Mouse (Mus musculus) lung, postnatal 4 days (tissue): ENCODE measurements around the gene Ddx20.
A peak's percentile ranks its signal among the peaks of the same experiment; 100 is the strongest.
"Not testable (repeated sequence)": the region's sequence is repeated elsewhere in the genome, so short reads cannot be mapped to it uniquely, and the experiment has no call there.

Experiments used
- DNase-seq, 2 experiments: peaks; one replicate each; pipeline ENCODE4 v3.0.0; 2021

Ddx20 gene

GRCm38 (mm10) chr3:105705061-105705549 is 17.7 kb upstream of the Ddx20 start:
- peak; percentile 63 to 69 for DNase-seq

DNA sequence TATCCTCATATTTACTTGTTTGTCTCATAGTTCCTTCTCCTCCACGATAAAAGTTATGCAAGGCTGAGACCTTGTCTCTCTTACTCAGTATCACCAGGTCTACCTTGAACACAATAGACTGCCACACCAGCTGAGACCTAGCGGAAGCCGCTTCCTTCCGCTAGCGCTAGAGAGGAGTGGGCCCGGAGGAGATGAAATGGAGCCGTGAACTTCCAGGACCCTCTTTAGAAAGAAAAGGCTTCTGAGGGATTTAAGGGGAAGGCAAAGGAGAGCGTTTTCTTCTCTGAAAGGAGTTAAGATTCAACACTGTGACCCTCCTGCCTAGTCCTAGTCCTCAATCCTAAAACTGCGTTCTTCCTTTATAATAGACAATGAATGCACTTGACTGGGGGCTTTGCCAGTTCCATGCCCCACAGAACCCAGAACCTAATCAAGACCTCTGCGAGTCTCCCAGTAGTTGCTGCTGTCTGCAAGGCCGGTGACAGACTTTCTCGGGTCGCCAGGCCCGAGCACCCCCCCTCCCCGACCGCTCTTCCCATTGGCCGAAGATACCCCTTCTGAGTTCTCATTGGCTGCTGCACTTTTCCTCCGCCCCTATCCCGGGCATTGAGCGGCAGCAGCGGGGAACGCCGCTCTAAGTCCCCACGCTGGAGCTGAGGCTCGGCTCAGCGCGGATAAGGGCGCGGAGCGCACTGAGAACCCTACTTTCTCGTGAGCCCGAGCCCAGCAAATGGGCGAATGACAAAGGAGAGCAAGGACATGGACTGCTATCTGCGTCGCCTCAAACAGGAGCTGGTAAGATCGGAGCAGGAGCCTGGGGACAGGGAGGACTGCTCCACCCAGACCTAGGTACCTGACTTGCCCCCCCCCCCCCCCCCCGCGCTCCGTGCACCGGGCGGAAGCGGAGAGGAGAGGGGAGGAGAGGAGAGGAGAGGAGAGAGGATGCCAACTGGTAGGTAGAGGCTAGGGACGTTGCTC is 16.9 kb upstream of the Ddx20 start, which contains the start of gene Inka2:
Inka2 (plus strand) TSS at position 569 of the 978 bp plus-strand sequence.
- DNase-seq = peak; percentile 85 to 89

DNA sequence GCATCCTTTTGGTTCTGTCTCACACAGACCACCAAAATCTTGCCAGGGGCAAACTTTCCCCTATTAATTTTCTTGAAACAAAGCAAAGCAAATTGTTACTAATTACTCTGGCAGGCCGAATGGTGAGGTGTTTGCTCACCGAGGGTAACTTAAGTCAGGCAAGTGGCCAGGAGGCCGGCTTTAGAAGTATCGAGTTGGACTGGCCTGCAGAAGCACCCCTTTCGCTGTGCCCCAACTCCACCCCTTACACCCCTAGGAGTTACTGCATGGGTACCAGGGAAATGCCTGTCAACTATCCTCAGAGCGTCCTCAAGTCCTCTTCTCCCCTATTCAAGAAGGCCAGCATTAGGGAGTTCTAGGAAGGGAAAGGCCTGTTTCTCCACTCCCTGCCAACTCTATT is 16.2 kb upstream of the Ddx20 start:
- no peak for DNase-seq

DNA sequence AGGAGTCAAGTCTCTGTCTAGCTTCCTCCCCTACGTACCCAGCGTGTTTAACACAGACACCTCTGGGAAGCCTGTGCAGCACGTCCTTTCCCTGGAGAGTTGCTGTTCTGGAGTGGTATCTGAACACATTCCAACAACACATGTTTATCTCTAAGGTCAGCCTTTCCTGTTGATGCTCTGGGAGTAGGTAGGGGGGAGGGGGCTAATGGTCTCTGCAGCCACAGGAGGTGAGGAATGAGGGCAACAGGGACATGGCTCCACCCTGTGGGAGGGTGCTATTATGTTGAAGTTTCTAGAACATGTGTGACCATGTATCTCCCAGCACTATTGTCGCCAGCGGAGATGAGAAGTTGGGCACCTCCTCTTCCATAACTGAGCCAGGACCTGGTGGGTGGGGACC is 14.0 kb upstream of the Ddx20 start:
- no peak for DNase-seq

GRCm38 (mm10) chr3:105700786-105701185 is 13.4 kb upstream of the Ddx20 start:
- DNase-seq = not testable (repeated sequence)

DNA sequence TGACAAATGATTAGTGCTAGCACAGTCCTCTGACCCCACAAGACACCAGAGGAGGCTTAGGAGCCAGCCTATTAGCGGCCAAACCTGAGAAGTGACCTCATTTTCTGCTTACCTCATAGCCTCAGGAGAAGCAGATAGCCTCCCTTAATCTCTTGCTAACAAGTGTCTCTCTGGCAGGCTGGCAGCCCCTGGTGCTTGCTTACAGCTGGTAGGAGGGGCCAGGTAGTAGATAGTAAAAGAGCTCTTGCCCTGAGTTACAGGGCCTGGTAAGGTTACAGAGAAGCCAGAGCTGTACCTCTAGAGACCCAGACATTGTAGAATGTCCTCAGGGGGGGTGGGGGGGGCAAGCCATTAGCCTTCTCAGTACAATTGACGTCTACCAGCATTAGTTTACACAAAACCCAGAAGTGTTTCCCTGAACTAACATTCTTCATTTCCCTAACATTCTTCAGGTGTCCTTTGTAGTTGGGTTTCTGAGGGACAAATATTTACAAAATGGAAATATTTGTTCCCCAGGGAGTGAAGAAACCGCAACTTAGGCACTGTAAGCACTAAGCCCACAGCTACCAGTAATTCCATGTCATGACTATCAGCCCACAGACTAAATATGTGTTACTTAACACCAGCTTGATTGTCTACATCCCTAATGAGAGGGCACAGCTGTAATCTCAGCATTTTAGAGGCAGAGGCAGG is 12.0 kb upstream of the Ddx20 start:
- DNase-seq = peak in 1 of 2 experiments; percentile 73

DNA sequence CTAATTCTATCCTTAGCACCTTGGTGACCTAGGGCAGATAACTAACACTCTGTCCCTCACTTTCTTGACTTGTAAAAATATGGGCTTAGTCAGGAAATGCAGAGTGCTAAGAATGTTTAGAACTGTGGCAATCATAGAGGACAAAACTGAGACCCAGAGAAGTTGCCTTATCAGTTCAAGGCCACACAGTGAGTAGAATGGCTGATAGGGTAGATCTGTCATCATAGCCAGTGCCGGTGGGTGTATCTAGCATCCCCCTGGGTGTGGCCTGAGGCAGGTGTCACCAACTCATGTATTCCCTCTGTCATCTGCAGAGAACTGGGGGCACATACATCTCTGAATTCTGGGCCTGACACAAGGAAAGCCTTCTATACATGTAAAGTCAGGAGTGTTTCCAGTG is 10.9 kb upstream of the Ddx20 start:
- DNase-seq = no peak

- no peak for DNase-seq
Observed at GRCm38 (mm10) chr3:105697148-105697441, 9.7 kb upstream of the Ddx20 start.

DNA sequence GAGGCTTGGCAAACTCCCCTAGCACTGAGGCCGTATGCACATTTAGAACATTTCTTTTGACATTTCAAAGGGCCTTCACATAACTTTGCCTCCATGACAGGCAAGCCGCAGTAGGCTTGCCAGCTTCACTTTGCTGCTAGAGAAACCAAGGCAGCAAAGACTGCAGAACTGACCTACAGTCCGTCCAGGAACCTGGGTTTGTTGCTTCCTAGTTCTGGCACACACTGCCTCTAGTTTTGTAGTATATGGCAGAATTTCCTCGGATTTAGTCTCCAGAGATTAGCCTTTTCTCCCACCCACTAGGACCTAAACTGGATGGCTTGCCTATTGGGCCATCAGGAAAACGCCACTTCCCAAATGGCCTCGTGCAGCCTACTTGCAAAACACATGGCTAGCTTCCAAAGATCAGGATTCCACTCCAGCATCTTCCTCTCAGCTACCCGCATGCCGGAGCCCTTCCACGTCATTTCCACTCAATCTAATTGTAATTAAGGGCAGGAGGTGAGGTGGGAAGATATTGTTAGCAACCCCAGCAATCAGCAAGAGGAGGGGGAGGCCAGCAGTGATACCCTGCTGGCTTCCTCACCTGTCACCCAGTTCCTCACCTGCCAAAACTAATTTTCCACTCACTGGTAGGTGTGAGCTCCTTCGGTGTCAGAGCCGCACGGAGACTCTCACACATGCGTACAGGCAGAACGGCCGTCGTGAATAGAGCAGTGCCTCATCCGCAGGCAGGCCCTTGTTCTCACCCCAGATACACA is 9.2 kb upstream of the Ddx20 start:
- no peak for DNase-seq

DNA sequence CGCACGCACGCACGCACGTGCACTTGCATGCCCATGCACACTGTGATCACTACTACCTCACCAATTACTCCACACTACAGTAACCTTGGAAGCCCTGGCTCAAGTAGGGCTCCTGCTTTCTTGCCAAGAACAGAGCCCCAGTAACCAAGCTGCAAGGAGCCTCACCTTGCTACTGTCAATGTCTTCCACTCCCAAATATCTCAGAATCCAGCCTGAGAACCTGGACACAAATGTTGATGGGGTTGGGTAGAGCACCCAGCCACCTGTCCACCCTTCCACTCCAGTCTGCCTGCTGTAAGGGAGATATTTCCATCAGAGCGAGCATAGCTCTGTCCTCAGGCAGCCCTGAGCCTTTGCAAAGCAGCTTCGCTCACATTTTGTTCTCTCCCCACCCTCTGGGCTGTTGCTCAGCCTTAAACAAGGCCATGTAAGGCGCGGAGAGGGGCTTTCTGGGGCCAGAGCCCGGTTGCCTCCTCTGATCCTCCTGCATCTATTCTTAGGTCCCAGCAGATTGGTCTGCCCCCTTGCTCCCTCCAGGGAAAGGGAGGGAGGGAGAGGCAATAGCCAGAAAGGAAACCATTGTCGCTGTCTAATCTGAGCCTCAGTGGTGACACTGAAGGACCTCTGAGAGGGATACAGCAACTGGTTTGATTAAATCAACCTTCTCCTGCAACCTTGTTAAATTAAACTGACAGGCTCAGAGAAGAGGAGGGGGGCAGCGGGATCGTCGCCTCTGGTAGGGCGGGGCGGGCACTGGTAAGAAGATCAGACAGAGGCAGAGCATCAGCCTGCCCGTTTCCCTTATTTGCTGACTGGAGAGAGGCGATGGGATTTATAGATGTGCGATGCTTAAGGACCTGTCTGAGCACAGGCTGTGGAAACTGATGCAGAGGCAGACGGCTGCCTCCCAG is 8.4 kb upstream of the Ddx20 start:
- no peak for DNase-seq

GRCm38 (mm10) chr3:105693327-105694080 is 6.1 kb upstream of the Ddx20 start:
- DNase-seq = no peak

DNA sequence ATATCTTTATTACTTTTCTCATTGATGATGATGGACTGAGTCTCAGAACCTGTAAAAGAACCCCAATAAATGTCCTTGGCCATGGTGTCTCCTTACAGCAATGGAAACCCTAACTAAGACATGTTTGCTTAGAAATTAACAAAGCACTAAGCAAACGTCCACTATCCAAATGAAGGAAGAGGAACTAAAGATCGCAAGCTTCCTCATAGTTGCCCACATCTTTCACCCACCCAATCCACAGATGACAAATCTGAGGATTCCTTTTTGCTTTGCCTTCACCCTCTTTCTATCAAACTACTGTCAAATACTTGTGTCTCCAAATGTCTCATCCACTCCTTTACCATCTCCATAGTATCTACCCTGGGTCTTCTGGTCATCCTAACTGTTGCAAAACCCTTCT is 1.2 kb upstream of the Ddx20 start:
- no peak for DNase-seq

- no peak for DNase-seq
Observed at GRCm38 (mm10) chr3:105686394-105687323, 715 bp downstream of the Ddx20 start.

GRCm38 (mm10) chr3:105680346-105680745 is 7.0 kb downstream of the Ddx20 start:
- DNase-seq = no peak

DNA sequence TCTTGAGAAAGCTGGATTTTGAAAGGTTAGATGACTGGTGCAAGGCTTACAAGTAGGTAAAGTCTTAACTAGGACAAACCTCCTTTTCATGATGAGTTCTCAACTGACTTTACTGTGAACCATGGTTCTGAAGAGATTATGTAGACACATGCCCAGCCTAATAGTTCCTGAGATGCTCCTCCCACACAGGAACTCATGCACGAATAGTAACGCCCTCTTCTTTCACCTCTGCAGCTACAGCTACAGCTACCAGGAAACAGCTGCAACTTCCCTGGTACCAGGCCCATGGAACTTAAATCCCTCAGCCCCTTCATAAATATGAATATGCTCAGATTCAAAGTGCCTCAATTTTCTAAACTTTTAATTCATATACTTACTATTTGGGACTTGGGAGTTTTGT is 11.4 kb downstream of the Ddx20 start:
- DNase-seq = no peak

- peak in 1 of 2 experiments; percentile 73 for DNase-seq
Observed at GRCm38 (mm10) chr3:105674595-105675218, 12.7 kb downstream of the Ddx20 start.

- no peak for DNase-seq
Observed at GRCm38 (mm10) chr3:105670801-105671200, 16.6 kb downstream of the Ddx20 start.

DNA sequence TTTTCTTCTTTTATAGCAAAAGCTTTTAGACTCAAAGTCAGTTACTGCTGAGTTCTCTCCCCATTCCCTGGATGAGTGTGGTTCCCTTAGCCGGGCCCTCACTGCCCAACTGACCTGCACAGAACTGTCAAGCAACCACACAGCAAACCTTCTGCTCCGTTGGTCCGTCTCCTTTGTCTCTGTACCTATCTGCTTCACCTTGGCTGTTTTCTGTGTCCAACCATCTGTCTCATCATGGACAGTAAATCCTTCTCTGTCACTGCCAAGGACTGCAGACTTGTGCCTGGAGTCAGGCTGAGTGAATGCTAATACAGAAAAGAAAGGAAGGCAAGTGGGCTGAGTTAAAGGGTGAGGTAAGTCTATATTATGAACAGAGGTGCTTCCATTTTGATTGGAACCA is 17.6 kb downstream of the Ddx20 start:
- no peak for DNase-seq

GRCm38 (mm10) chr3:105668161-105668560 is 19.2 kb downstream of the Ddx20 start:
- no peak for DNase-seq
